Comparison of ENCODE assay signal across 25 mouse cellular contexts in the genomic region with DNA sequence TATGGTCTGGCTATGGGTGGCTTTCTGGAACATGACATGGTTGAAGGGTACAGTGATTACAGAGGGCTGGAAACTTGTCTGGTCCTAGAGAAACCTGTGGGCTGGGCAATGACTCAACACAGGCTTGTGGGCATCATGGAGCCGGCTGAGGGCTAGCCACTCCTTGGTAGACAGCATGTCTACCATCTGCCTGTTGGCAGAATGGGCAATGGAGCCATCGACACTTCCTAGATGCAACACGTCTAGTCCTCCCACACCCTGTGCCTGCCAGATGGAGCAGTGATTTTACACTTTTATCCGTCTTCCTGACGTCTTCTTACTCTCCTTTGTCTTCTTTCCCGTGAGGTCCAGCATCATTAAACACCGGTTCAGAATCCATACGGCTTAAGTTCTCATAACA. TPM values are rescaled to one million over a fixed set of nuclear protein-coding genes. Genes with fewer than 3 reads are reported as not detected.
DNase-seq lines count a peak whose midpoint lies in the region; ATAC-seq and TF ChIP-seq lines count a peak whose summit lies in the region.
"Had no signal": no experiment of that assay in that cellular context is flagged by ENCODE, and none has a peak within 500 bp of the region (broad histone marks: within the 10 kb centered on the region; RNA-seq: fewer than 3 reads in every experiment).

No protein-coding gene starts in this region.

- no peak overlapping the region for H3K27ac ChIP-seq in cerebellum, adult 2 months (ENCODE audit: insufficient read depth, low read length)
- no peak overlapping the region for H3K27ac ChIP-seq in midbrain, embryonic 15.5 days
- H3K27ac ChIP-seq: embryonic facial prominence, embryonic 15.5 days; heart, embryonic 15.5 days; liver, embryonic 15.5 days; neural tube, embryonic 15.5 days had no signal

- DNase-seq in cerebellum, postnatal 10 days = peak; percentile 45 to 48
- DNase-seq in cerebellum, adult 2 months = no peak
- peak; percentile 12 for DNase-seq in left cerebral cortex, adult 11 months (ENCODE audit: low spot score)
- DNase-seq in left cerebral cortex, postnatal 4 days = no peak
- DNase-seq in layer of hippocampus, postnatal 14 days (ENCODE audit: low spot score in 2 of 2) = peak; percentile 16 to 20
- DNase-seq in right cerebral cortex, postnatal 36 days (ENCODE audit: low spot score in 2 of 2) = peak; percentile 36 to 46
- DNase-seq: adrenal gland, adult 8-10 months; cerebellum, postnatal 25 days; gastrocnemius, postnatal 14 days; midbrain, embryonic 14.5 days; spleen, adult 18-20 months; thymus, postnatal 36 days had no signal

- no peaks in the 10 kb centered on the region for H3K9me3 ChIP-seq in midbrain, embryonic 15.5 days
- H3K9me3 ChIP-seq: embryonic facial prominence, embryonic 15.5 days; heart, embryonic 15.5 days; liver, embryonic 15.5 days; neural tube, embryonic 15.5 days had no signal

- intact Hi-C loops in left cerebral cortex, postnatal 4 days (cut with DNase I) = no loop called here

- no peak overlapping the region for H3K4me2 ChIP-seq in midbrain, embryonic 15.5 days
- H3K4me2 ChIP-seq: embryonic facial prominence, embryonic 15.5 days; heart, embryonic 15.5 days; liver, embryonic 15.5 days; neural tube, embryonic 15.5 days had no signal

- 40% methylated on average over 8 of the region's 8 CpGs for WGBS in cerebellum, adult 2 months
- 81% methylated on average over 8 of the region's 8 CpGs for WGBS in midbrain, embryonic 15.5 days

- no peak for TF ChIP-seq CTCF in cerebellum, adult 2 months (IDR thresholded peaks at IDR 0.05; ENCODE audit: borderline replicate concordance, insufficient read depth, low read depth, low read length)

- TF ChIP-seq POLR2A in cerebellum, adult 2 months (IDR thresholded peaks at IDR 0.05; ENCODE audit: borderline replicate concordance, insufficient read depth, low read length) = no peak

- H3K36me3 ChIP-seq in midbrain, embryonic 15.5 days (replicated peaks) = no peaks in the 10 kb centered on the region
- H3K36me3 ChIP-seq: embryonic facial prominence, embryonic 15.5 days; heart, embryonic 15.5 days; liver, embryonic 15.5 days; neural tube, embryonic 15.5 days had no signal

- H3K27me3 ChIP-seq in cerebellum, adult 2 months (ENCODE audit: control insufficient read depth, insufficient read depth, low read length) = no peaks in the 10 kb centered on the region
- no peaks in the 10 kb centered on the region for H3K27me3 ChIP-seq in midbrain, embryonic 15.5 days (replicated peaks)
- H3K27me3 ChIP-seq: embryonic facial prominence, embryonic 15.5 days; heart, embryonic 15.5 days; liver, embryonic 15.5 days; neural tube, embryonic 15.5 days had no signal

- ATAC-seq in midbrain, embryonic 15.5 days (replicated peaks) = no peak
- ATAC-seq in CD4-positive, CD25-positive, alpha-beta regulatory T cell, adult 4 months = no peak
- ATAC-seq: forebrain, embryonic 16.5 days; hindbrain, embryonic 16.5 days; Patski had no signal

- no peaks in the 10 kb centered on the region for H3K4me1 ChIP-seq in cerebellum, adult 2 months (ENCODE audit: control insufficient read depth, insufficient read depth, low read length)
- H3K4me1 ChIP-seq in midbrain, embryonic 15.5 days = no peaks in the 10 kb centered on the region
- H3K4me1 ChIP-seq: embryonic facial prominence, embryonic 15.5 days; heart, embryonic 15.5 days; liver, embryonic 15.5 days; neural tube, embryonic 15.5 days had no signal

- H3K4me3 ChIP-seq in cerebellum, adult 2 months (replicated peaks; ENCODE audit: insufficient read depth, low read depth, low read length) = no peak overlapping the region
- no peak overlapping the region for H3K4me3 ChIP-seq in midbrain, embryonic 15.5 days
- H3K4me3 ChIP-seq: embryonic facial prominence, embryonic 15.5 days; heart, embryonic 15.5 days; liver, embryonic 15.5 days; myocyte; neural tube, embryonic 15.5 days had no signal

- H3K9ac ChIP-seq in midbrain, embryonic 15.5 days = no peak overlapping the region
- H3K9ac ChIP-seq: embryonic facial prominence, embryonic 15.5 days; heart, embryonic 15.5 days; liver, embryonic 15.5 days; neural tube, embryonic 15.5 days had no signal

RNA-seq across cellular contexts. Expression of a gene that starts 49.1 kb away (rescaled TPM):
- 0.07 and 0.57 TPM in 2 replicates for polyA plus RNA-seq in cerebellum, adult 2 months (2012; rRNA removed)
- total RNA-seq in left cerebral cortex, postnatal 4 days (2021) = under 1 TPM; 0.83 to 0.86 TPM
- total RNA-seq in layer of hippocampus, postnatal 14 days (2021) = 1 to 10 TPM; 3.1 to 4.4 TPM
- 0.19 and 0.34 TPM in 2 replicates for polyA plus RNA-seq in midbrain, embryonic 15.5 days (2015; fragmentation: Nextera tagmentation; extraction: Ambion mirVana)
- not detected for polyA plus RNA-seq in CD4-positive, CD25-positive, alpha-beta regulatory T cell, adult 4 months (2017; shearing (Covaris generic))
- total RNA-seq: heart, adult 8-10 months; hematopoietic stem cell, adult 5-6 weeks; megakaryocyte progenitor cell, adult 5-6 weeks had no signal
- polyA plus RNA-seq: myocyte had no signal

Comparison
In these comparisons a context has a peak if more than half of its experiments do, and no peak if none do; other contexts are left out.
1. DNase-seq: peak in cerebellum, postnatal 10 days (2 of 2), left cerebral cortex, adult 11 months (single experiment), layer of hippocampus, postnatal 14 days (2 of 2) and right cerebral cortex, postnatal 36 days (2 of 2); none in cerebellum, adult 2 months (0 of 2) and left cerebral cortex, postnatal 4 days (single experiment).